Mouse (Mus musculus) v-Abl transformed pro-B cells (cell line): ENCODE results near the gene Atp2a3.

Experiments used
- in situ Hi-C, 2 experiments: fragments of 400-800 bp; cut with MboI; formaldehyde crosslinking; loops; one replicate each; pipeline ENCODE4 v1.15.1; 2025; ENCODE audit not compliant: unreplicated experiment in 2 of 2

Gene Atp2a3

GRCm38 (mm10) chr11:73024236-73024904 is 63.4 kb downstream of the Atp2a3 start:
- in situ Hi-C loops = loop anchor here in 1 of 2 experiments (25.0 kb wide), 1 partner anchor 687 kb away; no protein-coding TSS in a partner anchor

GRCm38 (mm10) chr11:73026961-73027360 is 66.0 kb downstream of the Atp2a3 start:
- in situ Hi-C loops = loop anchor here (25.0 kb wide), 2 partner anchors 590 to 815 kb away; partner anchors contain the start of genes 4933427D14Rik (in 1 of the 2), Ggt6 (in 1 of the 2), Gm43951 (in 1 of the 2) and Med31 (in 1 of the 2)

- in situ Hi-C loops = loop anchor here (25.0 kb wide), 2 partner anchors 594 to 819 kb away; partner anchors contain the start of genes 4933427D14Rik (in 1 of the 2), Ggt6 (in 1 of the 2), Gm43951 (in 1 of the 2) and Med31 (in 1 of the 2)
Observed at GRCm38 (mm10) chr11:73030821-73031498, 70.0 kb downstream of the Atp2a3 start.

- in situ Hi-C loops = loop anchor here (25.0 kb wide), 2 partner anchors 594 to 819 kb away; partner anchors contain the start of genes 4933427D14Rik (in 1 of the 2), Ggt6 (in 1 of the 2), Gm43951 (in 1 of the 2) and Med31 (in 1 of the 2)
Observed at GRCm38 (mm10) chr11:73031536-73031935, 70.6 kb downstream of the Atp2a3 start.

GRCm38 (mm10) chr11:73036077-73036476 is 75.1 kb downstream of the Atp2a3 start:
- in situ Hi-C loops = loop anchor here (25.0 kb wide), 2 partner anchors 599 to 824 kb away; partner anchors contain the start of genes 4933427D14Rik (in 1 of the 2), Ggt6 (in 1 of the 2), Gm43951 (in 1 of the 2) and Med31 (in 1 of the 2)

GRCm38 (mm10) chr11:73036889-73037288 is 75.9 kb downstream of the Atp2a3 start:
- in situ Hi-C loops = loop anchor here (25.0 kb wide), 2 partner anchors 600 to 825 kb away; partner anchors contain the start of genes 4933427D14Rik (in 1 of the 2), Ggt6 (in 1 of the 2), Gm43951 (in 1 of the 2) and Med31 (in 1 of the 2)

- in situ Hi-C loops = loop anchor here (25.0 kb wide), 2 partner anchors 600 to 825 kb away; partner anchors contain the start of genes 4933427D14Rik (in 1 of the 2), Ggt6 (in 1 of the 2), Gm43951 (in 1 of the 2) and Med31 (in 1 of the 2)
Observed at GRCm38 (mm10) chr11:73037691-73038090, 76.7 kb downstream of the Atp2a3 start.

GRCm38 (mm10) chr11:73039102-73039799 is 78.3 kb downstream of the Atp2a3 start:
- in situ Hi-C loops = loop anchor here (25.0 kb wide), 2 partner anchors 602 to 827 kb away; partner anchors contain the start of genes 4933427D14Rik (in 1 of the 2), Ggt6 (in 1 of the 2), Gm43951 (in 1 of the 2) and Med31 (in 1 of the 2)
